Mouse (Mus musculus) C2C12 (cell line): ENCODE results near the gene Gm20388. TPM values are rescaled to one million over a fixed set of nuclear protein-coding genes. Genes with fewer than 3 reads are reported as not detected.

Source experiments
- H3K27me3 ChIP-seq: one replicate; pipeline ENCODE4 v1.6.1; 2011; ENCODE audit not compliant: control insufficient read depth, insufficient read depth, insufficient read length
- H3K36me3 ChIP-seq: one replicate; pipeline ENCODE4 v1.6.1; 2011; ENCODE audit not compliant: control insufficient read depth, insufficient read depth
- H3K4me3 ChIP-seq: one replicate; pipeline ENCODE4 v1.5.1; 2011; ENCODE audit warnings: mild to moderate bottlenecking, control low read depth; ENCODE audit not compliant: poor library complexity, insufficient read depth, severe bottlenecking
- H3K79me2 ChIP-seq: one replicate; pipeline ENCODE4 v1.6.1; 2011; ENCODE audit not compliant: control insufficient read depth, insufficient read depth
- H3K79me3 ChIP-seq: one replicate; pipeline ENCODE4 v1.6.1; 2011; ENCODE audit warnings: low read depth, control low read depth
- H3ac ChIP-seq: one replicate; pipeline ENCODE3; 2011; ENCODE audit warnings: low read depth; ENCODE audit not compliant: control insufficient read depth, insufficient read length
- CEBPB ChIP-seq: IDR thresholded peaks from one replicate; pipeline ENCODE4 v1.6.1; 2011; ENCODE audit warnings: low read depth, mild to moderate bottlenecking, control low read depth, moderate library complexity
- CTCF ChIP-seq: IDR thresholded peaks from one replicate; pipeline ENCODE4 v1.5.1; 2011; ENCODE audit not compliant: control insufficient read depth, insufficient read depth, insufficient read length
- FOSL1 ChIP-seq: IDR thresholded peaks from one replicate; pipeline ENCODE4 v1.8.0; 2011; ENCODE audit warnings: mild to moderate bottlenecking, low read length; ENCODE audit not compliant: poor library complexity, insufficient read depth, severe bottlenecking
- MAX ChIP-seq: IDR thresholded peaks from one replicate; pipeline ENCODE4 v1.6.1; 2011; ENCODE audit warnings: mild to moderate bottlenecking, control low read depth
- MYOD1 ChIP-seq: IDR thresholded peaks from one replicate; pipeline ENCODE4 v1.6.1; 2011; ENCODE audit warnings: low read depth; ENCODE audit not compliant: control insufficient read depth, insufficient read length
- MYOG ChIP-seq: IDR thresholded peaks from one replicate; pipeline ENCODE4 v1.6.1; 2011; ENCODE audit not compliant: control insufficient read depth, insufficient read length; ENCODE audit errors: extremely low read depth
- USF1 ChIP-seq: IDR thresholded peaks from one replicate; pipeline ENCODE4 v1.6.1; 2011; ENCODE audit warnings: low read depth, mild to moderate bottlenecking, control low read depth, moderate library complexity
- polyA plus RNA-seq: library from polyadenylated mRNA; unstranded; fragments of >200 nt; fragmentation: generic; extraction: Trizol; gene quantifications from one replicate; pipeline ENCODE4 v1.2.1, GENCODE M21; 2012; ENCODE audit warnings: missing spikeins

Gene Gm20388
- polyA plus RNA-seq, 1 experiment = 15.0 TPM

DNA sequence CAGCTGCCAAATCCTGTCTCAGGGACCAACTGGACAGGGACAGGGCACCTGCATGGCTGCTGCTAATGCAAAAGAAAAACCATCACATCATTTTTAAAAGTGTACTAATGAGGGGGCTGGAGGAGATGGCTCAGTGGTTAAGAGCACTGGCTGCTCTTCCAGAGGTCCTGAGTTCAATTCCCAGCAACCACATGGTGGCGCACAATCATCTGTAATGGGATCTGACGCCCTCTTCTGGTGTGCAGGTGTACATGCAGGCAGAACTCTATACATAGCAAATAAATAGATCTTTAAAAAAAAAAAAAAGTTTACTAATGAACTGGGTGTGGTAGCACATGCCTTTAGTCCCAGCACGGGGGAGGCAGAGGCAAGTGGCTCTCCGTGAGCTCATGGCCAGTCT is 3398.1 kb downstream of the Gm20388 start:
- no peaks in the 10 kb centered on the region for H3K79me2 ChIP-seq
- H3K4me3 ChIP-seq = no peak overlapping the region
- H3K36me3 ChIP-seq = peaks cover 20% of the 10 kb centered on the region
- H3K27me3 ChIP-seq = no peaks in the 10 kb centered on the region
- H3K79me3 ChIP-seq = no peaks in the 10 kb centered on the region
- no peak for TF ChIP-seq CEBPB
- TF ChIP-seq MAX = no peak
- TF ChIP-seq USF1 = no peak
- TF ChIP-seq MYOD1 = no peak
- TF ChIP-seq FOSL1 = no peak
- TF ChIP-seq CTCF = no peak
- no peak for TF ChIP-seq MYOG
- no peak overlapping the region for H3ac ChIP-seq

DNA sequence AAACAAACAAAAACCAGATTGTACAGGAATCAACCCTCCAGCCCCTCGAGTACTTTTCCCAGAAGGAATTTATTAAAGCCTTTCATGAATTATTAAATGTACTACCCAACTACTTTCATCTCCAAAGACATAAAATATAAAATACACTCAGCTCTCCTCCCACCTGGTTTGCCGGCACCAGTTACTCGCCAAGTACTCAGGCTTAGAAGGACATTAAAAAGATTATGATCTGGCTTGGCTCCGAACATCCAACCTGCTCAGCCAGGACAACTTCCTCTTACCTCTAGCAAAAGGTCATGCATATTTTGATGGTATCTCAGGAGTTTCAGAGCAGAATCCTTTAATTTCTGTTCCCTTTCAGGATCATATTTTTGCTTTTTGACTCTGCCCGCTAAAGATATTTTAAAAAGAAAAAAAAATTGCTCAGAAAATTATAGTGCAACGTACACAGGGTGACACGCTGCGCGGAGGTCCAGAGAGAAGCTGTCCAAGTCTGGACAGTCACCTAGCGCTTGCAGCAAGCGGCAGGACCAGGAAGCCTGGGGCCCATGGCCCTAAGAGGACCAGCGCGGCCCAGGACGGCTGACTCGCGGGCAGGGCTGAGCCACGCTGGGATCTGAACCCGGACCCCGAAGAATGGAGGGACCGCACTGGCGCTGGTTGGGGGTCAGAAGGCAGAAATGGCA is 3407.3 kb downstream of the Gm20388 start:
- Histone ChIP-seq H3K79me2 (peaks cover 6% of the 10 kb centered on the region), H3K27me3 (no peaks in the 10 kb centered on the region), H3K4me3 (peak overlapping the region; percentile 45), H3ac (peak overlapping the region; percentile 78), H3K36me3 (peaks cover 4% of the 10 kb centered on the region), H3K79me3 (no peaks in the 10 kb centered on the region)
- TF ChIP-seq CTCF (no peak), MAX (no peak)

GRCm38 (mm10) chr8:123318467-123318911 is 3407.8 kb downstream of the Gm20388 start, which contains the start of gene Fanca:
Gene Fanca (minus strand): TSS chr8:123318576.
- Histone ChIP-seq H3K79me3 (no peaks in the 10 kb centered on the region), H3K4me3 (peak within 1 kb of the TSS; percentile 45), H3K36me3 (peaks cover 4% of the 10 kb centered on the region), H3ac (peak within 1 kb of the TSS; percentile 78), H3K79me2 (peaks cover 6% of the 10 kb centered on the region), H3K27me3 (no peaks in the 10 kb centered on the region)
- TF ChIP-seq USF1 = peak; percentile 17
- TF ChIP-seq CTCF = no peak

DNA sequence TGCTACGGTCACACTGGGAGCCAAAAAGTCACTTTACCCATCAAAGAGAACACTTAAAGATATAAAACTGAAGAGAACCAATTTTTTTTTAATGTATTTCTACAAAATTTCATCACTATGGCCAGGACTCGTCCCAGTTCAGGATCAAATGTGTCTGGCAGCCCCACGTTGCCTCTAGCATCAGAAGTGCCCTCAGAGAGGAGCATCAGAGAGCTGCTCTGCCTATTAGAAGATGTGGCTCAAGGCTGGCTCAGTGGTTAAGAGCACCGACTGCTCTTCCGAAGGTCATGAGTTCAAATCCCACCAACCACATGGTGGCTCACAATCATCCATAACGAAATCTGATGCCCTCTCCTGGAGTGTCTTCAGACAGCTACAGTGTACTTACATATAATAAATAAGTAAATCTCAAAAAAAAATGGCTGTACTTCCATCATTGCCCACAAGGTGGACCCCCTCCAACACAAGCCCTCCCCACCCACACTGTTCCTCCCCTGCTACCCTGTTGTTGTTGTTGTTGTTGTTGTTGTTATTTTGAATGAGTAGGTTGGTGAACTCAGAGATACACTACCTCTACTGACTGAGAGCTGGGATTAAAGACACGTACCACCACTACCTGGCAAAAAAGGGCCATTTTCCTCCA is 3409.0 kb downstream of the Gm20388 start:
- no peaks in the 10 kb centered on the region for H3K79me3 ChIP-seq

DNA sequence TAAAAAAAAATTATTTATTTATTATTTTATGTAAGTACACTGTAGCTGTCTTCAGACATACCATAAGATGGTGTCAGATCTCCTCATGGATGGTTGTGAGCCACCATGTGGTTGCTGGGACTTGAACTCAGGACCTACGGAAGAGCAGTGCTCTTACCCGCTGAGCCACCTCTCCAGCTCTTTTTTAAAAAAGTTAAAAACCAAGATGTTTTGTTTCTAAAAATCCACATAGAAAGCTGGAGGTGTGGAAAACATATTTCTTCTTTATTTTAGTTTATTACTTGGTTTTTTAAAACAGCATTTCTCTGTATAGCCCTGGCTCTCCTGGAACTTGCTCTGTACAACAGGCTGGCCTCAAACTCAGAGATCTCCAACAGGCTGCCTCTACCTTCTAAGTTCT is 3417.9 kb downstream of the Gm20388 start:
- no peak overlapping the region for H3ac ChIP-seq
- no peak for TF ChIP-seq USF1
- TF ChIP-seq CTCF = no peak

More for the DNA sequence above, 3409.0 kb downstream of the Gm20388 start:
- Histone ChIP-seq H3ac (no peak overlapping the region), H3K4me3 (no peak overlapping the region), H3K36me3 (no peaks in the 10 kb centered on the region), H3K79me2 (peaks cover 6% of the 10 kb centered on the region), H3K27me3 (no peaks in the 10 kb centered on the region)
- TF ChIP-seq CEBPB (no peak), CTCF (peak; percentile 9), MYOG (no peak), MYOD1 (no peak)

DNA sequence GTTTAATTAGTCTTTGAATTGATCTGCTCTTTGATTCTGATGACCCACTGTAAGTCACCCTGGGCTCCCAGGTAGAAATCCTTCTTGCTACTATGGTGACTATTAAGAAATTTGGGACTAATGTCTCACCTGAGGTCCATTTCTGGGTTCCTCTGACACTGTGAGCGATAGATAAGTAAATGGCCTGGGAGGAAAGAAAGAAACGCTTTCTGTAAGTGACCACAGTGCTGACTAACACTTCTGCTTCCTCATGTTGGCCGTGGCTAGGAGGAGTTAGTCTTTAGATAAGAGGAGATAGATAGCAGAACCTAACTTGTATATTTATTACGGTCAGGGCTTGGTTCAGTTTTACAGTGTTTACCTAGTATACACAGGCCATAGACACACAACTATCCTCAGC is 3418.7 kb downstream of the Gm20388 start:
- H3K36me3 ChIP-seq = no peaks in the 10 kb centered on the region
- peaks cover under 1% of the 10 kb centered on the region for H3K79me3 ChIP-seq
- H3K4me3 ChIP-seq = no peak overlapping the region
- no peaks in the 10 kb centered on the region for H3K27me3 ChIP-seq
- no peak overlapping the region for H3ac ChIP-seq
- TF ChIP-seq USF1 (no peak), MYOD1 (no peak), FOSL1 (no peak), CEBPB (no peak), CTCF (no peak)
- H3K79me2 ChIP-seq = no peaks in the 10 kb centered on the region

More for the DNA sequence above, 3417.9 kb downstream of the Gm20388 start:
- H3K4me3 ChIP-seq = no peak overlapping the region
- no peaks in the 10 kb centered on the region for H3K27me3 ChIP-seq
- no peaks in the 10 kb centered on the region for H3K79me3 ChIP-seq
- no peaks in the 10 kb centered on the region for H3K79me2 ChIP-seq
- no peaks in the 10 kb centered on the region for H3K36me3 ChIP-seq
